Mouse (Mus musculus) adrenal gland, postnatal 14 days (tissue): ENCODE measurements around the gene Bnc2. TPM values are rescaled to one million over a fixed set of nuclear protein-coding genes. Genes with fewer than 3 reads are reported as not detected.

Experiments used
- DNase-seq: peaks from one replicate; pipeline ENCODE4 v3.0.0; 2021; ENCODE audit warnings: mixed read lengths
- total RNA-seq: library from RNA; stranded (reverse); gene quantifications from 2 replicates; pipeline ENCODE4 v1.2.3, GENCODE M21; 2021

Bnc2 gene
- total RNA-seq, 1 experiment from 2014 or later, result 6.2 TPM

- DNase-seq, result no peak
Observed at GRCm38 (mm10) chr4:84632832-84633789, 42.0 kb downstream of the Bnc2 start.

GRCm38 (mm10) chr4:84627616-84628015 is 47.5 kb downstream of the Bnc2 start:
- DNase-seq, result peak; percentile 25

- DNase-seq, result no peak
Observed at GRCm38 (mm10) chr4:84623312-84623711, 51.8 kb downstream of the Bnc2 start.

- peak; percentile 10 for DNase-seq
Observed at GRCm38 (mm10) chr4:84621785-84622184, 53.3 kb downstream of the Bnc2 start.

- DNase-seq, result no peak
Observed at GRCm38 (mm10) chr4:84609861-84610260, 65.2 kb downstream of the Bnc2 start.

GRCm38 (mm10) chr4:84604461-84604860 is 70.6 kb downstream of the Bnc2 start:
- DNase-seq, result no peak

GRCm38 (mm10) chr4:84580260-84580952 is 94.7 kb downstream of the Bnc2 start:
- DNase-seq, result no peak

GRCm38 (mm10) chr4:84578296-84578695 is 96.8 kb downstream of the Bnc2 start:
- no peak for DNase-seq

GRCm38 (mm10) chr4:84566123-84566522 is 109.0 kb downstream of the Bnc2 start:
- no peak for DNase-seq

GRCm38 (mm10) chr4:84545204-84545871 is 129.7 kb downstream of the Bnc2 start:
- peak; percentile 87 for DNase-seq

GRCm38 (mm10) chr4:84544646-84545045 is 130.4 kb downstream of the Bnc2 start:
- no peak for DNase-seq

GRCm38 (mm10) chr4:84540531-84540930 is 134.5 kb downstream of the Bnc2 start:
- DNase-seq, result peak; percentile 51

GRCm38 (mm10) chr4:84539396-84539795 is 135.7 kb downstream of the Bnc2 start:
- DNase-seq, result no peak

- no peak for DNase-seq
Observed at GRCm38 (mm10) chr4:84528886-84529789, 145.9 kb downstream of the Bnc2 start.

- DNase-seq, result no peak
Observed at GRCm38 (mm10) chr4:84528358-84528757, 146.7 kb downstream of the Bnc2 start.

GRCm38 (mm10) chr4:84527066-84527933 is 147.8 kb downstream of the Bnc2 start:
- DNase-seq, result no peak

- DNase-seq, result peak; percentile 73
Observed at GRCm38 (mm10) chr4:84523651-84524221, 151.3 kb downstream of the Bnc2 start.

- DNase-seq, result peak; percentile 66
Observed at GRCm38 (mm10) chr4:84523211-84523610, 151.9 kb downstream of the Bnc2 start.

GRCm38 (mm10) chr4:84521562-84521961 is 153.5 kb downstream of the Bnc2 start:
- DNase-seq, result peak; percentile 17

GRCm38 (mm10) chr4:84510466-84510865 is 164.6 kb downstream of the Bnc2 start:
- DNase-seq, result no peak
